Mouse (Mus musculus): ENCODE measurements around the gene Aqp3. TPM values are rescaled to one million over a fixed set of nuclear protein-coding genes. Genes with fewer than 3 reads are reported as not detected.

Aqp3 gene
- polyA plus RNA-seq, 1 experiment from 2014 or later, result 1.6 TPM

- no peaks in the 10 kb centered on the region for H3K9me3 ChIP-seq (ENCODE audit: control insufficient read depth, low read length)
- no peaks in the 10 kb centered on the region for H3K27me3 ChIP-seq (ENCODE audit: control insufficient read depth, insufficient read depth, low read length)
- no peak overlapping the region for H3K27ac ChIP-seq (ENCODE audit: low read depth, low read length)
- H3K36me3 ChIP-seq (ENCODE audit: control insufficient read depth, insufficient read depth, low read length), result no peaks in the 10 kb centered on the region
- WGBS, result 69% methylated on average over 7 of the region's 7 CpGs
- no peak overlapping the region for H3K4me3 ChIP-seq (ENCODE audit: low read depth, low read length)
- H3K9ac ChIP-seq (ENCODE audit: low read length), result no peak overlapping the region
- no peak overlapping the region for H3K4me2 ChIP-seq
- DNase-seq (ENCODE audit: low spot score, missing footprints) (no peak), ATAC-seq (ENCODE audit: low FRiP score) (no peak)
- no peaks in the 10 kb centered on the region for H3K4me1 ChIP-seq (ENCODE audit: control insufficient read depth, insufficient read depth, low read length)
Measured at GRCm38 (mm10) chr4:41056742-41057332, 41.1 kb downstream of the Aqp3 start.

- H3K27me3 ChIP-seq (ENCODE audit: control insufficient read depth, insufficient read depth, low read length), result no peaks in the 10 kb centered on the region
- H3K9me3 ChIP-seq (ENCODE audit: control insufficient read depth, low read length), result no peaks in the 10 kb centered on the region
- ATAC-seq (ENCODE audit: low FRiP score) (no peak), DNase-seq (ENCODE audit: low spot score, missing footprints) (no peak)
- H3K36me3 ChIP-seq (ENCODE audit: control insufficient read depth, insufficient read depth, low read length), result no peaks in the 10 kb centered on the region
- no peaks in the 10 kb centered on the region for H3K4me1 ChIP-seq (ENCODE audit: control insufficient read depth, insufficient read depth, low read length)
- H3K27ac ChIP-seq (ENCODE audit: low read depth, low read length), result no peak overlapping the region
- H3K4me2 ChIP-seq, result no peak overlapping the region
- no peak overlapping the region for H3K9ac ChIP-seq (ENCODE audit: low read length)
- H3K4me3 ChIP-seq (ENCODE audit: low read depth, low read length), result no peak overlapping the region
- 41% methylated on average over 1 of the region's 1 CpGs for WGBS
Measured at GRCm38 (mm10) chr4:41056253-41056652, 41.7 kb downstream of the Aqp3 start.

- ATAC-seq (ENCODE audit: low FRiP score), result no peak
- H3K4me2 ChIP-seq, result no peak overlapping the region
- H3K36me3 ChIP-seq (ENCODE audit: control insufficient read depth, insufficient read depth, low read length), result no peaks in the 10 kb centered on the region
Measured at GRCm38 (mm10) chr4:41055111-41055510, 42.9 kb downstream of the Aqp3 start.

GRCm38 (mm10) chr4:41051781-41052180, 46.2 kb downstream of the Aqp3 start:
- 83% methylated on average over 7 of the region's 7 CpGs for WGBS
- no peaks in the 10 kb centered on the region for H3K27me3 ChIP-seq (ENCODE audit: control insufficient read depth, insufficient read depth, low read length)
- no peaks in the 10 kb centered on the region for H3K4me1 ChIP-seq (ENCODE audit: control insufficient read depth, insufficient read depth, low read length)
- no peak overlapping the region for H3K4me2 ChIP-seq
- H3K27ac ChIP-seq (ENCODE audit: low read depth, low read length), result no peak overlapping the region
- DNase-seq (ENCODE audit: low spot score, missing footprints) (no peak), ATAC-seq (ENCODE audit: low FRiP score) (no peak)
- H3K36me3 ChIP-seq (ENCODE audit: control insufficient read depth, insufficient read depth, low read length), result no peaks in the 10 kb centered on the region
- no peak overlapping the region for H3K9ac ChIP-seq (ENCODE audit: low read length)
- no peak overlapping the region for H3K4me3 ChIP-seq (ENCODE audit: low read depth, low read length)
- no peaks in the 10 kb centered on the region for H3K9me3 ChIP-seq (ENCODE audit: control insufficient read depth, low read length)

More at GRCm38 (mm10) chr4:41055111-41055510, 42.9 kb downstream of the Aqp3 start:
- WGBS, result 86% methylated on average over 13 of the region's 13 CpGs
- Histone ChIP-seq H3K27ac (ENCODE audit: low read depth, low read length) (no peak overlapping the region), H3K4me1 (ENCODE audit: control insufficient read depth, insufficient read depth, low read length) (no peaks in the 10 kb centered on the region), H3K9ac (ENCODE audit: low read length) (no peak overlapping the region), H3K9me3 (ENCODE audit: control insufficient read depth, low read length) (no peaks in the 10 kb centered on the region), H3K27me3 (ENCODE audit: control insufficient read depth, insufficient read depth, low read length) (no peaks in the 10 kb centered on the region), H3K4me3 (ENCODE audit: low read depth, low read length) (no peak overlapping the region)
- DNase-seq (ENCODE audit: low spot score, missing footprints), result no peak

GRCm38 (mm10) chr4:41050726-41051675, 47.0 kb downstream of the Aqp3 start:
- no peaks in the 10 kb centered on the region for H3K9me3 ChIP-seq (ENCODE audit: control insufficient read depth, low read length)
- peak overlapping the region; percentile 51; the same call in 1 of the 2 replicates for H3K9ac ChIP-seq (ENCODE audit: low read length)
- H3K27ac ChIP-seq (ENCODE audit: low read depth, low read length), result no peak overlapping the region
- 37% methylated on average over 16 of the region's 16 CpGs for WGBS
- ATAC-seq (ENCODE audit: low FRiP score) (peak; percentile 73; the same call in 1 of the 2 replicates), DNase-seq (ENCODE audit: low spot score, missing footprints) (peak; percentile 99)
- no peak overlapping the region for H3K4me3 ChIP-seq (ENCODE audit: low read depth, low read length)
- no peaks in the 10 kb centered on the region for H3K36me3 ChIP-seq (ENCODE audit: control insufficient read depth, insufficient read depth, low read length)
- no peaks in the 10 kb centered on the region for H3K27me3 ChIP-seq (ENCODE audit: control insufficient read depth, insufficient read depth, low read length)
- H3K4me2 ChIP-seq, result peak overlapping the region; percentile 30; the same call in 1 of the 2 replicates
- no peaks in the 10 kb centered on the region for H3K4me1 ChIP-seq (ENCODE audit: control insufficient read depth, insufficient read depth, low read length)

GRCm38 (mm10) chr4:41048926-41049325, 49.1 kb downstream of the Aqp3 start:
- H3K4me2 ChIP-seq, result no peak overlapping the region
- H3K4me3 ChIP-seq (ENCODE audit: low read depth, low read length), result no peak overlapping the region
- H3K4me1 ChIP-seq (ENCODE audit: control insufficient read depth, insufficient read depth, low read length), result no peaks in the 10 kb centered on the region
- H3K9ac ChIP-seq (ENCODE audit: low read length), result no peak overlapping the region
- ATAC-seq (ENCODE audit: low FRiP score), result no peak
- WGBS, result 84% methylated on average over 2 of the region's 2 CpGs
- no peak overlapping the region for H3K27ac ChIP-seq (ENCODE audit: low read depth, low read length)
- DNase-seq (ENCODE audit: low spot score, missing footprints), result no peak
- H3K27me3 ChIP-seq (ENCODE audit: control insufficient read depth, insufficient read depth, low read length), result no peaks in the 10 kb centered on the region
- no peaks in the 10 kb centered on the region for H3K36me3 ChIP-seq (ENCODE audit: control insufficient read depth, insufficient read depth, low read length)
- H3K9me3 ChIP-seq (ENCODE audit: control insufficient read depth, low read length), result no peaks in the 10 kb centered on the region

- ATAC-seq (ENCODE audit: low FRiP score), result no peak
- H3K9me3 ChIP-seq (ENCODE audit: control insufficient read depth, low read length), result no peaks in the 10 kb centered on the region
Measured at GRCm38 (mm10) chr4:41047524-41048271, 50.3 kb downstream of the Aqp3 start, which contains the start of gene Aqp7. Gene Aqp7, minus strand, starts transcription at chr4:41048139.

GRCm38 (mm10) chr4:41046254-41046795, 51.7 kb downstream of the Aqp3 start:
- Histone ChIP-seq H3K4me2 (no peak overlapping the region), H3K27ac (ENCODE audit: low read depth, low read length) (no peak overlapping the region), H3K27me3 (ENCODE audit: control insufficient read depth, insufficient read depth, low read length) (no peaks in the 10 kb centered on the region), H3K9ac (ENCODE audit: low read length) (no peak overlapping the region), H3K36me3 (ENCODE audit: control insufficient read depth, insufficient read depth, low read length) (no peaks in the 10 kb centered on the region), H3K4me3 (ENCODE audit: low read depth, low read length) (no peak overlapping the region), H3K9me3 (ENCODE audit: control insufficient read depth, low read length) (no peaks in the 10 kb centered on the region), H3K4me1 (ENCODE audit: control insufficient read depth, insufficient read depth, low read length) (no peaks in the 10 kb centered on the region)
- DNase-seq (ENCODE audit: low spot score, missing footprints), result no peak
- 87% methylated on average over 13 of the region's 13 CpGs for WGBS
- ATAC-seq (ENCODE audit: low FRiP score), result no peak

More at GRCm38 (mm10) chr4:41047524-41048271, 50.3 kb downstream of the Aqp3 start, which contains the start of gene Aqp7:
- H3K27me3 ChIP-seq (ENCODE audit: control insufficient read depth, insufficient read depth, low read length), result no peaks in the 10 kb centered on the region
- H3K4me3 ChIP-seq (ENCODE audit: low read depth, low read length), result no peak within 1 kb of the TSS
- WGBS, result 41% methylated on average over 9 of the region's 9 CpGs
- no peak within 1 kb of the TSS for H3K9ac ChIP-seq (ENCODE audit: low read length)
- DNase-seq (ENCODE audit: low spot score, missing footprints), result no peak
- no peak within 1 kb of the TSS for H3K4me2 ChIP-seq
- H3K27ac ChIP-seq (ENCODE audit: low read depth, low read length), result no peak within 1 kb of the TSS
- no peaks in the 10 kb centered on the region for H3K4me1 ChIP-seq (ENCODE audit: control insufficient read depth, insufficient read depth, low read length)
- no peaks in the 10 kb centered on the region for H3K36me3 ChIP-seq (ENCODE audit: control insufficient read depth, insufficient read depth, low read length)
